Mouse (Mus musculus) limb, embryonic 11.5 days (tissue): ENCODE measurements at regions not wholly inside any gene's neighbourhood (a gene's known extent, or its start where the extent isn't known, plus 50 kb on each side); places are given as distances from the start of the nearest gene placed in this dataset.

Experiments used
- ATAC-seq: fragments of 200-750 bp; cut with Nextera tagmentation; 2 replicates; pipeline ENCODE4 v1.8.0; 2017; ENCODE audit warnings: low read depth; ENCODE audit not compliant: insufficient number of reproducible peaks, low FRiP score, low TSS enrichment
- DNase-seq: peaks from one replicate; pipeline ENCODE4 v3.0.0-alpha.2; 2015; ENCODE audit warnings: low spot score
- H3K27ac ChIP-seq: fragments of 300-500 bp; sonication (generic); replicated peaks from 2 replicates; pipeline ENCODE4 v1.5.1; 2014; ENCODE audit warnings: low read depth, mild to moderate bottlenecking, low read length
- H3K27me3 ChIP-seq: fragments of 300-500 bp; sonication (generic); 2 replicates; pipeline ENCODE4 v1.6.1; 2014; ENCODE audit warnings: mild to moderate bottlenecking, low read length, mixed read lengths; ENCODE audit not compliant: control insufficient read depth, insufficient read depth
- H3K36me3 ChIP-seq: fragments of 300-500 bp; sonication (generic); 2 replicates; pipeline ENCODE4 v1.6.1; 2014; ENCODE audit warnings: mild to moderate bottlenecking, low read length, moderate library complexity, mixed read lengths; ENCODE audit not compliant: control insufficient read depth, insufficient read depth
- H3K4me1 ChIP-seq: fragments of 300-500 bp; sonication (generic); 2 replicates; pipeline ENCODE4 v1.6.1; 2014; ENCODE audit warnings: low read length, mixed read lengths; ENCODE audit not compliant: control insufficient read depth, insufficient read depth
- H3K4me2 ChIP-seq: fragments of 300-500 bp; sonication (generic); 2 replicates; pipeline ENCODE4 v1.6.1; 2014; ENCODE audit warnings: low read depth, mild to moderate bottlenecking, moderate library complexity; ENCODE audit not compliant: severe bottlenecking
- H3K4me3 ChIP-seq: fragments of 300-500 bp; sonication (generic); 2 replicates; pipeline ENCODE4 v1.5.1; 2014; ENCODE audit warnings: low read depth, low read length
- H3K9ac ChIP-seq: fragments of 300-500 bp; sonication (generic); 2 replicates; pipeline ENCODE4 v1.6.1; 2014; ENCODE audit warnings: mild to moderate bottlenecking, low read length
- H3K9me3 ChIP-seq: fragments of 300-500 bp; sonication (generic); 2 replicates; pipeline ENCODE4 v1.6.1; 2016; ENCODE audit warnings: low read length; ENCODE audit not compliant: control insufficient read depth
- WGBS: fragments of 180-500 bp; shearing (Covaris S2); extraction: QIAGEN DNeasy Blood & Tissue Kit; methylation state at CpG from one replicate; pipeline ENCODE4 v1.1.7; 2014; 5-methylcytosine and 5-hydroxymethylcytosine counted together

DNA sequence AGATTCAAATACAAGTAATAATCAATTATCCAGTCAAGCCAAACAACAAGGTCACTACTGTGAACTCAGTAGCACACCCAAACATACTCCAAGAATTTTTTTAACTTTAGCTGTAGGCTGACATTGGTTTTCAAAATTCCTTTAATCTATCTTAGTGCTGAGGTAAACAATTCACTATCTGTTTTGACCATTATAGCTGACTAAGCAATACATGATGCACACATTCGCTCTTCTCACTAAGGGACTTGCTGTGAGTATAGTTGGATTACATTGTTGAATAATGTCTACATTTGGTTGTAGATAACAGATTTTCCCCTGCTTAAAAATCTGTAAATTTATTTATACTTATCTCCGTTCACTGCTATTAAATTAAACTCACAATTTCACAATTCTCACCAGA lies 206.7 kb downstream of the Etv1 start:
- Histone ChIP-seq H3K36me3 (no peaks in the 10 kb centered on the region), H3K4me1 (no peaks in the 10 kb centered on the region), H3K9me3 (no peaks in the 10 kb centered on the region), H3K27me3 (no peaks in the 10 kb centered on the region), H3K9ac (no peak overlapping the region), H3K4me2 (no peak overlapping the region), H3K4me3 (no peak overlapping the region), H3K27ac (no peak overlapping the region)
- ATAC-seq (no peak), DNase-seq (no peak)
- 91% methylated on average over 2 of the region's 2 CpGs for WGBS

GRCm38 (mm10) chr12:38986346-38986745 lies 207.2 kb downstream of the Etv1 start:
- ATAC-seq (no peak), DNase-seq (no peak)
- Histone ChIP-seq H3K27me3 (no peaks in the 10 kb centered on the region), H3K27ac (no peak overlapping the region), H3K4me1 (no peaks in the 10 kb centered on the region), H3K4me3 (no peak overlapping the region), H3K4me2 (no peak overlapping the region), H3K9ac (no peak overlapping the region), H3K9me3 (no peaks in the 10 kb centered on the region), H3K36me3 (no peaks in the 10 kb centered on the region)
- 86% methylated on average over 3 of the region's 3 CpGs for WGBS

DNA sequence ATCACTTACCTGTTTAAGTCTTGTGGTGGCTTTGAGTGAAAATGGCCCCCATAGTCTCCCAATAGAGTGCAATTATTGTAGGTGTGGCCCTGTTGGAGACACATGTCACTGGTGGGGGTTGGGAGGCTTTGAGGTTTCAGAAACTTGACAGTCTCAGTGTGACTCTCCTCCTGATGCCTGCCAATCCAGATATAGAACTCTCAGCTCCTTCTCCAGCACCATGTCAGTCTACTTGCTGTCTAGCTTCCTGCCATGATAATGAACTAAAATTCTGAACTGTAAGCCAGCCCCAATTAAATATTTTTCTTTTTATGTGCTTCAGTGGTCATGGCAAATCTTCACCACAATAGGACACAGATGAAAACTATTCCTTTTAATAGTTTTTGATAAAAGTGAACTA lies 208.1 kb downstream of the Etv1 start:
- DNase-seq (no peak), ATAC-seq (no peak)
- no peak overlapping the region for H3K4me3 ChIP-seq

DNA sequence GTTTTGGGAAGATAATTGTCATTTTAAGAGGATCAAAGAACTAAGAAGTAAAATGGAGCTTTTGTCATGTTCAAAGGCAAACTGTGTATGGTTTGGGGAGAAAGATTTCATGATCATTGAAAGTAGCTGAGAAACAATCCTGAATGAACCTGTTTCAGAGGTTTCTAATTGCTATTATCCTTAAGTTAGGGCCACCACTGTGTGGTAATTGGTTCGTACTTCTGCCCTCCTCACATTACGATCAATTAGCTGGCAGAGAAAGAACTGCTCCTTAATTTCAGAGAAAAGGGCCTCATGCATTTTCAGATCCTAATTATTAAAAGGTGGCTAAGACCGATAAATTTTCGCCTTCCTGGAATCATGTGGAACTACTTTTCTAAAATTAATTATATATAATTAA lies 208.6 kb downstream of the Etv1 start:
- Histone ChIP-seq H3K9me3 (no peaks in the 10 kb centered on the region), H3K4me1 (no peaks in the 10 kb centered on the region), H3K27me3 (no peaks in the 10 kb centered on the region), H3K9ac (no peak overlapping the region), H3K4me2 (no peak overlapping the region), H3K4me3 (no peak overlapping the region), H3K27ac (no peak overlapping the region), H3K36me3 (no peaks in the 10 kb centered on the region)
- ATAC-seq: no peak
- DNase-seq: no peak
- WGBS: 48% methylated on average over 4 of the region's 4 CpGs

More for the DNA sequence above, 208.1 kb downstream of the Etv1 start:
- H3K36me3 ChIP-seq: no peaks in the 10 kb centered on the region
- no peak overlapping the region for H3K9ac ChIP-seq
- H3K27ac ChIP-seq: no peak overlapping the region
- H3K4me2 ChIP-seq: no peak overlapping the region
- H3K4me1 ChIP-seq: no peaks in the 10 kb centered on the region
- H3K9me3 ChIP-seq: no peaks in the 10 kb centered on the region
- H3K27me3 ChIP-seq: no peaks in the 10 kb centered on the region

- no peaks in the 10 kb centered on the region for H3K4me1 ChIP-seq
- ATAC-seq: no peak
- H3K36me3 ChIP-seq: no peaks in the 10 kb centered on the region
- no peak for DNase-seq
- H3K27ac ChIP-seq: no peak overlapping the region
- H3K4me2 ChIP-seq: no peak overlapping the region
- H3K9me3 ChIP-seq: no peaks in the 10 kb centered on the region
- H3K27me3 ChIP-seq: no peaks in the 10 kb centered on the region
- H3K4me3 ChIP-seq: no peak overlapping the region
- H3K9ac ChIP-seq: no peak overlapping the region
- 90% methylated on average over 2 of the region's 2 CpGs for WGBS
Observed at GRCm38 (mm10) chr12:39027179-39027578, 248.0 kb downstream of the Etv1 start.

GRCm38 (mm10) chr12:39027948-39028347 lies 248.8 kb downstream of the Etv1 start:
- no peak overlapping the region for H3K9ac ChIP-seq
- DNase-seq (no peak), ATAC-seq (no peak)
- no peak overlapping the region for H3K27ac ChIP-seq
- no peaks in the 10 kb centered on the region for H3K36me3 ChIP-seq
- H3K4me3 ChIP-seq: no peak overlapping the region
- WGBS: 85% methylated on average over 2 of the region's 2 CpGs
- no peak overlapping the region for H3K4me2 ChIP-seq
- H3K9me3 ChIP-seq: no peaks in the 10 kb centered on the region
- no peaks in the 10 kb centered on the region for H3K27me3 ChIP-seq
- no peaks in the 10 kb centered on the region for H3K4me1 ChIP-seq

- Histone ChIP-seq H3K9ac (no peak overlapping the region), H3K4me3 (no peak overlapping the region), H3K27ac (no peak overlapping the region), H3K36me3 (no peaks in the 10 kb centered on the region), H3K4me2 (no peak overlapping the region), H3K4me1 (no peaks in the 10 kb centered on the region), H3K27me3 (no peaks in the 10 kb centered on the region), H3K9me3 (no peaks in the 10 kb centered on the region)
- 79% methylated on average over 3 of the region's 3 CpGs for WGBS
- ATAC-seq (no peak), DNase-seq (no peak)
Observed at GRCm38 (mm10) chr12:39033982-39034381, 254.8 kb downstream of the Etv1 start.

GRCm38 (mm10) chr12:39036466-39037037 lies 257.4 kb downstream of the Etv1 start:
- ATAC-seq (no peak), DNase-seq (no peak)
- H3K9me3 ChIP-seq: no peaks in the 10 kb centered on the region
- H3K36me3 ChIP-seq: no peaks in the 10 kb centered on the region
- WGBS: 93% methylated on average over 2 of the region's 2 CpGs
- H3K4me2 ChIP-seq: no peak overlapping the region
- H3K9ac ChIP-seq: no peak overlapping the region
- H3K27ac ChIP-seq: no peak overlapping the region
- H3K27me3 ChIP-seq: no peaks in the 10 kb centered on the region
- H3K4me3 ChIP-seq: no peak overlapping the region
- H3K4me1 ChIP-seq: no peaks in the 10 kb centered on the region

DNA sequence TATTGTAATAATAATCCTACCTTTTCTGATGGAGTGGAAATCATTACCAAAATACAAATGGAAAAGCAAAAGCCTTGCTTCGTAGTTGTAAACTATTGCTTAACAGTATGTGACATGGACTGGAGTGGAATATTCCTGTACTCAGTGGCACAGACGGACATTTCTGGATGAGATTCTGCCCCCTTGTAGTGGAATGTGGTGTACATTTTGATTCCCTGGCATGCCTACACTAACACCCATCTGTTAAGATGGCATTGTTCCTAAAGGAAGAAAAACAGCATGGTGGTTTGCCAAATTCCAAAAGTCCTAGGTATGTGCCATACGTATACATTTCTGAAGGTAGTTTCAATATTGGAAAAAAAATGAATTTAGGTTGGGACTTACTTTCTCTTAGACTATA lies 258.9 kb downstream of the Etv1 start:
- Histone ChIP-seq H3K36me3 (no peaks in the 10 kb centered on the region), H3K4me1 (no peaks in the 10 kb centered on the region), H3K4me2 (no peak overlapping the region), H3K4me3 (no peak overlapping the region), H3K27me3 (no peaks in the 10 kb centered on the region), H3K27ac (no peak overlapping the region), H3K9me3 (no peaks in the 10 kb centered on the region), H3K9ac (no peak overlapping the region)
- DNase-seq (no peak), ATAC-seq (no peak)
- 87% methylated on average over 3 of the region's 3 CpGs for WGBS
